Mouse (Mus musculus) forebrain, embryonic 14.5 days (tissue): ENCODE results near the gene Cela3b. TPM values are rescaled to one million over a fixed set of nuclear protein-coding genes. Genes with fewer than 3 reads are reported as not detected.

Source experiments
- ATAC-seq: fragments of 200-750 bp; cut with Nextera tagmentation; 2 replicates; pipeline ENCODE4 v1.8.0; 2017; ENCODE audit warnings: mild to moderate bottlenecking, moderate library complexity
- DNase-seq: peaks from one replicate; pipeline ENCODE4 v3.0.0-alpha.2; 2015; ENCODE audit warnings: low spot score
- H3K27ac ChIP-seq: fragments of 300-500 bp; sonication (generic); 2 replicates; pipeline ENCODE4 v1.5.1; 2014; ENCODE audit warnings: low read depth, mild to moderate bottlenecking, control low read depth, low read length, moderate library complexity
- H3K27me3 ChIP-seq: fragments of 300-500 bp; sonication (generic); replicated peaks from 2 replicates; pipeline ENCODE4 v1.6.1; 2014; ENCODE audit warnings: low read length, control low read depth, mixed read lengths; ENCODE audit not compliant: control insufficient read depth, insufficient read depth
- H3K36me3 ChIP-seq: fragments of 300-500 bp; sonication (generic); 2 replicates; pipeline ENCODE4 v1.6.1; 2014; ENCODE audit warnings: low read length, control low read depth; ENCODE audit not compliant: control insufficient read depth, insufficient read depth
- H3K4me1 ChIP-seq: fragments of 300-500 bp; sonication (generic); 2 replicates; pipeline ENCODE4 v1.6.1; 2014; ENCODE audit warnings: antibody characterized with exemption, low read length, control low read depth; ENCODE audit not compliant: control insufficient read depth, insufficient read depth
- H3K4me2 ChIP-seq: fragments of 300-500 bp; sonication (generic); 2 replicates; pipeline ENCODE4 v1.6.1; 2014; ENCODE audit warnings: mild to moderate bottlenecking, control low read depth, low read length
- H3K4me3 ChIP-seq: fragments of 300-500 bp; sonication (generic); 2 replicates; pipeline ENCODE4 v1.5.1; 2014; ENCODE audit warnings: low read depth, low read length, control low read depth
- H3K9ac ChIP-seq: fragments of 300-500 bp; sonication (generic); 2 replicates; pipeline ENCODE4 v1.6.1; 2014; ENCODE audit warnings: mild to moderate bottlenecking, low read length, control low read depth, moderate library complexity
- H3K9me3 ChIP-seq: fragments of 300-500 bp; sonication (generic); replicated peaks from 2 replicates; pipeline ENCODE4 v1.6.1; 2016; ENCODE audit warnings: low read length, control low read depth, mixed read lengths; ENCODE audit not compliant: control insufficient read depth
- WGBS: fragments of 180-500 bp; shearing (Covaris S2); extraction: QIAGEN DNeasy Blood & Tissue Kit; methylation state at CpG from one replicate; pipeline ENCODE4 v1.1.7; 2014; 5-methylcytosine and 5-hydroxymethylcytosine counted together
- polyA plus RNA-seq: library from polyadenylated mRNA; unstranded; fragments of >200 nt; fragmentation: Nextera tagmentation; extraction: Ambion mirVana; gene quantifications from 2 replicates; pipeline ENCODE4 v1.2.1, GENCODE M21; 2014

Gene Cela3b
- polyA plus RNA-seq, 1 experiment from 2014 or later: not detected

DNA sequence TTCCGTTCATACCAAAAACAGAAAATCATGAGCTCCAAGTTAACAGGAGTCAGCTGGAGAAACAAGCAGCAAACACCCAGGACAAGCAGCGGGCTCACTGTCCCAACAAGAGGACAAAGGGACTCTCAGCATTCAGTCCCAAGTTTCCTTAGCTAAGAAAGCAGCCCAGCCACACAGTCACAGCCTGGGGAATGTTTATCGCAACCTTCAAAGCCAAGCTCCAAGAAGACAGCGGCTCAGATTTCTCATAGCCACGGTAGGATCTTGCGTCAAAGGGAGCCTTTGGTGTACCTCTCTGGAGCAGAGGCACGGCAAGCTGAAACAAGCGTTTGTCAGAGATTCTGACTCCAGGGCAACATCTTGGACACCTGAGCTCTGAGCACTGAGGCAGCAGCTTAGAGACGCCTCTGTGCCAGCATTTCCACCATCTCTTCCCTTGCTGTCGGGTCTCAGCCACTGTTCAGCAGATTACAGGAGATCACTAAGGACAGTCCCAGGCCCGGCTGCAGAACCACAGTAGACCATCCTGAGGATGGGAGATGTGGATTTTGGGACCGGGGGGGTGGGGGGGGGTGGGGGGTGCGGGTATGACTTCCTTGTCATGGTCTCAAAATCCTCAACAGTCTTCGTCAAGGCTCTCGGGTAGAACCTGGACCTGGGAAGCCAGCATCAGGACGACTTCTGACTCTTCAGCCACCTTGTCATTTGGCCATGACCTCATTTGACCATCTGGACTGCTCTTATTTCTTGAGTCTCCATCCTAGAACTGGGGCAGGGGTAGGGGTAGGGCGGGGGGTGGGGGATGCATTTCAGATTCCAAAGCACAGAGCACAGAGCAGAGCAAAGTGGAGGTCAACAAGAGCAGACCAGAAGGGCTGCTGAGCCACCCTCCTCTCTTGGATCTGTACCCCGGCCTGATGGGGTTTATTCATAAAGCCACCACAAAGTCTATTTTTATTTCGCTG is 54.7 kb downstream of the Cela3b start:
- DNase-seq (no peak), ATAC-seq (no peak)
- WGBS: 63% methylated on average over 19 of the region's 19 CpGs
- H3K4me1 ChIP-seq: no peaks in the 10 kb centered on the region
- H3K36me3 ChIP-seq: no peaks in the 10 kb centered on the region
- no peak overlapping the region for H3K27ac ChIP-seq
- H3K4me2 ChIP-seq: no peak overlapping the region
- no peak overlapping the region for H3K9ac ChIP-seq
- H3K9me3 ChIP-seq: no peaks in the 10 kb centered on the region
- no peaks in the 10 kb centered on the region for H3K27me3 ChIP-seq
- H3K4me3 ChIP-seq: no peak overlapping the region

DNA sequence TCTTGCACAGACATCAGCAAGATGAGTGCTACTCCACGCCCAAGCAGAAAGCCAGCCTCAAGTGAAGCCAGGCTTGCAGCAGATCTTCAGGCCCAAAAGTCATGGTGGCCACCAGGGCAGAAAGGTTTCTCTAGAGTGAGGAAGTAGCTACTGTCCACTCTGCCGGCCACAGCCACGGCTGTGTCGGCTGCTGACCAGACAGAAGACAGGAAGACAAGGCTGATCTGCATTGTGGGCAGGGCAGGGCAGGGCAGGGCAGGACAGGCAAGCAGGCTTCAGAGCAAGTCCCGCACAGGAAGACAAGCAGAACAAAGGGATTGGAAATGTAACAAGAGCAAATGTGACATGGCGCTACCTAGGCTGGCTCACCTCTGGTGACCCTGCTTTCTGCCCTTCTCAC is 56.6 kb downstream of the Cela3b start:
- ATAC-seq (no peak), DNase-seq (no peak)
- Histone ChIP-seq H3K4me3 (no peak overlapping the region), H3K27ac (no peak overlapping the region), H3K4me2 (no peak overlapping the region), H3K4me1 (no peaks in the 10 kb centered on the region), H3K9me3 (no peaks in the 10 kb centered on the region), H3K36me3 (no peaks in the 10 kb centered on the region), H3K27me3 (no peaks in the 10 kb centered on the region), H3K9ac (no peak overlapping the region)
- WGBS: 62% methylated on average over 6 of the region's 6 CpGs

DNA sequence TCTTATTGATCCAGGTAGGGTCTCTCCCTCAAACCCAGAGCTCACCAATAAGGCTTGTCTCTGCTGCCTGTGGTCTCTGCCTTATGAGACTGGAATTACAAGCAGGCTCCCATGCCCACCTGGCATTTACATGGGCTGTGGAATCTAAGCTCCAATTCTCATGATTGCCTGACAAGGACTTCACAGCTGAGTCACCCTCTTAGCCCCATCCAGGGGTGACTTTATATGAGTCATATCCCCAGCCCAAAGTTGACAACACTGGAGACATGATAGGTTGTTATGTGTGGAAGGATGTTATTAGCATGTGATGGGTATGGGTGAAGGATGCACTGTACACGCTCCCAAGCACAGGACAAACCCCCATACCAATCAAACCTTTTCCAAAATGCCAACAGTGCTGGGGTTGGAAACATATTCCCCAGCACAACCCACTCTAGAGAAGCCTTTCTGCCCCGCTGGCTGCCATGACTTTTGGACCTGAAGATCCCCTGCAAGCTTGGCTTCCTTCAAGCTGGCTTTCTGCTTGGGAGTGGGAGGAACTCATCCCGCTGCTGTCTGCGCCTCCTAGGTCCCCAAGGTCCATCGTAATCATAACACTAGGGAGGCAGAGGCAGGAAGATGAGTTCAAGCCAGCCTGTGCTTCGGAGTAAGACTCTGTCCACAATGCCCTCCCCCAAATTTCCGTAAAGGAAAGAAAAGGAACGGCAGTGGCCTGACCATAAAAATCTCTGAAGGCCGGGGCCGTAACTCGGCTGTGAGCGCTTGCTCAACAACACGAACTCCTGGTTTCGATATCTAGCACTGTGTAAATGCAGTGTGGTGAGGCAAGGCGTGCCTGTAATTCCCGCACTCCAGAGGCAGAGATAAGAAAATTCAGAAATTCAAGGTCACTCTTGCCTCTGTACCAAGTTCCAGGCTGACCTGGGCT is 58.5 kb downstream of the Cela3b start:
- no peak for ATAC-seq
- H3K4me3 ChIP-seq: no peak overlapping the region
- no peaks in the 10 kb centered on the region for H3K9me3 ChIP-seq
- no peak overlapping the region for H3K4me2 ChIP-seq
- H3K27me3 ChIP-seq: no peaks in the 10 kb centered on the region
- no peaks in the 10 kb centered on the region for H3K36me3 ChIP-seq
- WGBS: 93% methylated on average over 16 of the region's 16 CpGs
- H3K9ac ChIP-seq: no peak overlapping the region
- no peak for DNase-seq
- H3K4me1 ChIP-seq: no peaks in the 10 kb centered on the region
- no peak overlapping the region for H3K27ac ChIP-seq

Other genes with a start within 250 kb of the Cela3b start
- 0.80 and 1.4 TPM in 2 replicates for gene Wnt4, start 153.1 kb downstream of the Cela3b start, polyA plus RNA-seq
- 928 and 953 TPM in 2 replicates for gene Cdc42, start 72.8 kb downstream of the Cela3b start, polyA plus RNA-seq
- not detected in 2 replicates for gene Cela3a, start 20.7 kb downstream of the Cela3b start, polyA plus RNA-seq
- gene 1700013G24Rik, start 22.7 kb upstream of the Cela3b start, polyA plus RNA-seq: not detected in 2 replicates
- 4.0 and 4.7 TPM in 2 replicates for gene Hspg2, start 38.2 kb upstream of the Cela3b start, polyA plus RNA-seq
- gene Ldlrad2, start 144.0 kb upstream of the Cela3b start, polyA plus RNA-seq: not detected in 2 replicates
- 52.4 and 68.4 TPM in 2 replicates for gene Usp48, start 163.2 kb upstream of the Cela3b start, polyA plus RNA-seq
- gene Rap1gap, start 234.2 kb upstream of the Cela3b start, polyA plus RNA-seq: 25.5 and 32.7 TPM in 2 replicates